In genomic region chr13:72324041-72324690, GRCm38 (mm10) we compare ENCODE assay signal across 17 mouse cellular contexts.
DNase-seq lines count a peak whose midpoint lies in the region; ATAC-seq lines count a peak whose summit lies in the region.
"Had no signal": no experiment of that assay in that cellular context is flagged by ENCODE, and none has a peak within 500 bp of the region (broad histone marks: within the 10 kb centered on the region; RNA-seq: fewer than 3 reads in every experiment).

No protein-coding gene starts in this region.

- no peak overlapping the region for H3K27ac ChIP-seq in midbrain, embryonic 14.5 days (replicated peaks; ENCODE audit: low read depth, low read length)
- H3K27ac ChIP-seq in midbrain, embryonic 13.5 days: no peak overlapping the region
- H3K27ac ChIP-seq in heart, embryonic 15.5 days: no peak overlapping the region
- H3K27ac ChIP-seq: embryonic facial prominence, embryonic 12.5 days; kidney, postnatal 0 days; layer of hippocampus, adult 2 months; limb, embryonic 13.5 days had no signal

- no peaks in the 10 kb centered on the region for H3K36me3 ChIP-seq in midbrain, embryonic 14.5 days (ENCODE audit: control insufficient read depth, insufficient read depth, low read length)
- no peaks in the 10 kb centered on the region for H3K36me3 ChIP-seq in midbrain, embryonic 13.5 days
- no peaks in the 10 kb centered on the region for H3K36me3 ChIP-seq in heart, embryonic 15.5 days
- H3K36me3 ChIP-seq: embryonic facial prominence, embryonic 12.5 days; limb, embryonic 13.5 days had no signal

- no peak overlapping the region for H3K4me3 ChIP-seq in midbrain, embryonic 14.5 days (replicated peaks; ENCODE audit: low read depth, low read length)
- no peak overlapping the region for H3K4me3 ChIP-seq in midbrain, embryonic 13.5 days (replicated peaks)
- 0 out of 2 replicates have a peak overlapping the region, but pooled peaks have one; percentile 4 for H3K4me3 ChIP-seq in heart, embryonic 15.5 days
- H3K4me3 ChIP-seq: embryonic facial prominence, embryonic 12.5 days; layer of hippocampus, adult 2 months; limb, embryonic 13.5 days had no signal

- H3K4me2 ChIP-seq in midbrain, embryonic 14.5 days (ENCODE audit: low read length): no peak overlapping the region
- H3K4me2 ChIP-seq in midbrain, embryonic 13.5 days (replicated peaks): no peak overlapping the region
- H3K4me2 ChIP-seq in heart, embryonic 15.5 days: peak overlapping the region; percentile 52
- H3K4me2 ChIP-seq: embryonic facial prominence, embryonic 12.5 days; limb, embryonic 13.5 days had no signal

- no peak for ATAC-seq in midbrain, embryonic 14.5 days (ENCODE audit: low FRiP score, low TSS enrichment)
- ATAC-seq in midbrain, embryonic 13.5 days: no peak
- no peak for ATAC-seq in heart, embryonic 15.5 days (replicated peaks; ENCODE audit: insufficient number of reproducible peaks, insufficient read depth, low FRiP score, low read depth)
- ATAC-seq: inflammation-experienced regulatory T-cells, adult 6 months had no signal

- no peaks in the 10 kb centered on the region for H3K9me3 ChIP-seq in midbrain, embryonic 14.5 days (ENCODE audit: control insufficient read depth, low read length)
- H3K9me3 ChIP-seq in midbrain, embryonic 13.5 days: no peaks in the 10 kb centered on the region
- H3K9me3 ChIP-seq in heart, embryonic 15.5 days (replicated peaks): no peaks in the 10 kb centered on the region
- H3K9me3 ChIP-seq: embryonic facial prominence, embryonic 12.5 days; limb, embryonic 13.5 days had no signal

- H3K4me1 ChIP-seq in midbrain, embryonic 14.5 days (ENCODE audit: control insufficient read depth, insufficient read depth, low read length): no peaks in the 10 kb centered on the region
- no peaks in the 10 kb centered on the region for H3K4me1 ChIP-seq in midbrain, embryonic 13.5 days (replicated peaks)
- H3K4me1 ChIP-seq in heart, embryonic 15.5 days (replicated peaks): peaks cover 9% of the 10 kb centered on the region
- H3K4me1 ChIP-seq: embryonic facial prominence, embryonic 12.5 days; limb, embryonic 13.5 days had no signal

- WGBS in midbrain, embryonic 14.5 days: 60% methylated on average over 10 of the region's 10 CpGs
- WGBS in midbrain, embryonic 13.5 days: 73% methylated on average over 10 of the region's 10 CpGs
- WGBS in heart, embryonic 15.5 days: 24% methylated on average over 10 of the region's 10 CpGs

- peak; percentile 9 to 19 for DNase-seq in heart, adult 18-20 months
- no peak for DNase-seq in heart, adult 9 months (ENCODE audit: low spot score in 2 of 2)
- DNase-seq in midbrain, embryonic 14.5 days: peak; percentile 47
- DNase-seq in lung, postnatal 10 days: peak; percentile 24
- no peak for DNase-seq in thymus, postnatal 14 days
- DNase-seq in Muller cell, postnatal 12 days (ENCODE audit: inconsistent ontology term): no peak
- DNase-seq: B cell, adult 2 months; cerebellum, postnatal 25 days; gastrocnemius, postnatal 36 days; thymus, adult 18-20 months had no signal

- no peak overlapping the region for H3K9ac ChIP-seq in midbrain, embryonic 14.5 days (replicated peaks; ENCODE audit: low read length)
- no peak overlapping the region for H3K9ac ChIP-seq in midbrain, embryonic 13.5 days (replicated peaks)
- H3K9ac ChIP-seq in heart, embryonic 15.5 days: no peak overlapping the region
- H3K9ac ChIP-seq: embryonic facial prominence, embryonic 12.5 days; limb, embryonic 13.5 days had no signal

- H3K27me3 ChIP-seq in midbrain, embryonic 14.5 days (ENCODE audit: control insufficient read depth, insufficient read depth, low read length): peaks cover 7% of the 10 kb centered on the region; the same call in 1 of the 2 replicates
- H3K27me3 ChIP-seq in midbrain, embryonic 13.5 days: peaks cover 4% of the 10 kb centered on the region; the same call in 1 of the 2 replicates
- H3K27me3 ChIP-seq in heart, embryonic 15.5 days: no peaks in the 10 kb centered on the region
- H3K27me3 ChIP-seq: embryonic facial prominence, embryonic 12.5 days; limb, embryonic 13.5 days had no signal

Comparison
In these comparisons a context has a peak if more than half of its experiments do, and no peak if none do; other contexts are left out.
1. DNase-seq: peak in heart, adult 18-20 months (2 of 2), midbrain, embryonic 14.5 days (single experiment) and lung, postnatal 10 days (single experiment); none in heart, adult 9 months (0 of 2), thymus, postnatal 14 days (single experiment) and Muller cell, postnatal 12 days (single experiment).